Mouse (Mus musculus): ENCODE results near the gene Wwox. TPM values are rescaled to one million over a fixed set of nuclear protein-coding genes. Genes with fewer than 3 reads are reported as not detected.

Gene Wwox
- polyA plus RNA-seq, 1 experiment from 2014 or later: 11.5 TPM

GRCm38 (mm10) chr8:115397981-115398380, 958.5 kb downstream of the Wwox start:
- peak; percentile 67 for DNase-seq (ENCODE audit: low spot score)

- peak; percentile 76 for DNase-seq (ENCODE audit: low spot score)
Measured at GRCm38 (mm10) chr8:115400013-115400720, 960.7 kb downstream of the Wwox start.

Other genes starting within 250 kb of the Wwox start
- gene Vat1l, start 234.0 kb upstream of the Wwox start, polyA plus RNA-seq (2015; fragmentation: Nextera tagmentation; extraction: Ambion mirVana): 0.05 and 0.12 TPM in 2 replicates
- not detected in 2 replicates for gene Clec3a, start 21.6 kb upstream of the Wwox start, polyA plus RNA-seq (2015; fragmentation: Nextera tagmentation; extraction: Ambion mirVana)

All from thymus, postnatal 0 days (tissue).